Mouse (Mus musculus): ENCODE measurements around the gene Fmod. TPM values are rescaled to one million over a fixed set of nuclear protein-coding genes. Genes with fewer than 3 reads are reported as not detected.

Gene Fmod
- total RNA-seq, 1 experiment from 2014 or later: 13.9 TPM

DNA sequence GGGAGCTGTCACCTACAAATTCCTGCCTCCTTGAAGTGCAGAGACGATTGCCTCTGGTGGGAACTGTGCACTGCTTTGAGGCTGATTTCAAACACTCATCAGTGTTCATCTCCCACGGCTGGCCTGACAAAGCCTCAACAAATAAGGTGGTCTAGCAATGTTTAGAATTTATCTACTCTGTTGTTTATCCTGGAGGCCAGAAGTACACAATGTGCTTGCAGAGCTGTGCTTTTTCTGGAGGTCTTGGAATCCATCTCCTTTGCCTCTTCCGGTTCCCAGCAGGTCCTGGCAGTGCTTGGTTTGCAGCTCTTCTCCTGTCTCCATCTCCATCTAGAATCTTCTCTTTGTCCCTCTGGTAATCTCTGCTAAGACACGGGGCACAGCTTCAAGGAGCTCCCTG is 19.2 kb downstream of the Fmod start:
- no peak for DNase-seq

DNA sequence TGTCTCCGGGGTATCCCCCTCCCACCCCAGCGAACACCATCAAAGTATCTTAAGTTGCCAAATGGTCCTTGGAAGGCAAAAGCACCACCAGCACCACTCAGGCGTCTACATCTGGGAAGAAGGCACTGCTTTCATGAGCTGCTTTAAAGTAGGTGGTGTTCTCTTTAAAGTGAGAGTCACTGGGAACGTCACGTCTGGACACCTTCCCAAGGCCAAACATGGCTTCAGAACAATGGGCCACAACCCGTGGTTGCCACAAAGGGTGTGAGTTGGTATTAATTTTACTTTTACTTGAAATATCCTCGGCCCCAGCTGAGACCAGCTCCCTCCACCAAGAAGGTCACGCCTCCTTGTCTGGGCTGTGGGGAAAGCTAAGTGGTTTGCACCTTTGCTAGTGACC is 20.7 kb downstream of the Fmod start:
- DNase-seq: peak; percentile 52

GRCm38 (mm10) chr1:134058870-134059269 is 21.8 kb downstream of the Fmod start:
- no peak for DNase-seq

GRCm38 (mm10) chr1:134059739-134060695 is 23.0 kb downstream of the Fmod start:
- no peak for DNase-seq

GRCm38 (mm10) chr1:134060849-134061569 is 24.0 kb downstream of the Fmod start:
- DNase-seq: peak; percentile 96

DNA sequence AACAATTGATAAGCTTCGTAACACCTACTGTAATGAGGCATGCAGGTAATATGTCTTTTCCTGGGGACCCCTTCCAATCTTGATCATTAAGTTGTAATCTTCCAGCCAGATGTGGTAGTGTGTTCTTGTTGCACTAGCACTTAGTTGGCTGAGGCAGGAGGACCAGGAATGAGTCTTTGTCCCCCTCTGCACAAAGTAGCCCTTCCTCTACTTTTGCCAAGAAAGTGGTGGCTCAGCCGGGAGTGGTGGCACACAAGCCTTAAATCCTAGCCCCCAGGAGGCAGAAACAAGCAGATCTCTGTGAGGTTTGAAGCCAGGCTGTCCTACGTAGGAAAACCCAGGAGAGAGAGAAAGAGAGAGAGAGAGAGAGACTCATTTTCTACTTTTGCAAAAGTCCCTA is 24.9 kb downstream of the Fmod start:
- DNase-seq: no peak

DNA sequence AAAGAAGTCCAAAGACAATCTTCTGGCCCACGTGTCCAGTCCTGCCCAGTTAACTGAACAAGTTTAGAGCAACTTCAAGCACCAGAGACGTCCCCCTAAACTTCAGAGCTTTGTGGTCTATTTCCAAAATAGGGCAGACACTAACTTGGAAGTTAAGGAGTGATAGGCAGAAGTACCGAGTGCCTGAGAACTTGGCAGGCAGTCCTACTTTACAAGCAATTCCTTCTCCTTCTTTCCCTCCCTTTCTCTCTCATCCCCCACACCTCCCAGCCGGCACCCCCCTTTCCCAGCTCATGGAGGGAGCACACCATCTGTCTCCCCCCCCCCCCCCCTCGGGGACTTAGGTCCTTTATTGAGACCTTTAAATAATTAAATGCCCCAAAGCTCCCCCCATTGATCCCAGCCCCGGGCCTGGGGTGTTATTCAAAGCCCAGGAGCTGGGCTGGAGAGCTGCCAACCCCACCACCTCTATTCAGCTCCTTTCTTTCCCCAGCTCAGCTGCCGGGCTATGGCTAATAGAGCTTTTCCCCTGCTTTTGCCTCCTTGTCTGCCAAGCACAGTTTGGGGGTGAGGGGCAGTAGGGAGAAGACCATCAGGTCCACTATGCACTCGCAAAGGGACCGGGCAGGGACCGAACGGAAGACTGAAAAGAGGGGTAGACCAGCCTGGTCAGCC is 25.5 kb downstream of the Fmod start:
- DNase-seq: no peak

- peak; percentile 78 for DNase-seq
These were observed 26.2 kb downstream of the Fmod start for GRCm38 (mm10) chr1:134063086-134063772.

GRCm38 (mm10) chr1:134063773-134064125 is 26.7 kb downstream of the Fmod start:
- DNase-seq: peak; percentile 47

- DNase-seq: no peak
These were observed 27.3 kb downstream of the Fmod start for GRCm38 (mm10) chr1:134064296-134064831.

GRCm38 (mm10) chr1:134065241-134065809 is 28.3 kb downstream of the Fmod start:
- DNase-seq: no peak

DNA sequence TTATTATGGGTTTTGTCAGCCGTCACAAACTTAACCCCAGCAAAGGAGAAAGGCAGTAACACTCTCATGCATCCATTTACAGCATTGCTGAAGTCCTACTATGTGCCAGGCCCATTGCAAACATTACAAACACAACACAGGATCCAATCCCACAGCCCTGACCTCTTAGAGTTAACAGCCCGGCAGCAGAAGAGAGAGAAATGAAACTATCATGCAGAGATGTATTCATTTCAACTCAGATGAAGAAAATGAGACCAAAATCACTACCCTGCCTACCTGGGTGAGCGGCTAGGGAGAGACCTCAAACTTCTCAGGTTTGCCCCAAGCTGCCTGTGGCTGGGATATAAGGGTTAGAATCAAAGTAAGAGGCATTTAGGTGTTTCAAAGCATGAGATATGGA is 29.5 kb downstream of the Fmod start:
- no peak for DNase-seq

- DNase-seq: peak; percentile 70
These were observed 30.1 kb downstream of the Fmod start for GRCm38 (mm10) chr1:134067143-134067619.

DNA sequence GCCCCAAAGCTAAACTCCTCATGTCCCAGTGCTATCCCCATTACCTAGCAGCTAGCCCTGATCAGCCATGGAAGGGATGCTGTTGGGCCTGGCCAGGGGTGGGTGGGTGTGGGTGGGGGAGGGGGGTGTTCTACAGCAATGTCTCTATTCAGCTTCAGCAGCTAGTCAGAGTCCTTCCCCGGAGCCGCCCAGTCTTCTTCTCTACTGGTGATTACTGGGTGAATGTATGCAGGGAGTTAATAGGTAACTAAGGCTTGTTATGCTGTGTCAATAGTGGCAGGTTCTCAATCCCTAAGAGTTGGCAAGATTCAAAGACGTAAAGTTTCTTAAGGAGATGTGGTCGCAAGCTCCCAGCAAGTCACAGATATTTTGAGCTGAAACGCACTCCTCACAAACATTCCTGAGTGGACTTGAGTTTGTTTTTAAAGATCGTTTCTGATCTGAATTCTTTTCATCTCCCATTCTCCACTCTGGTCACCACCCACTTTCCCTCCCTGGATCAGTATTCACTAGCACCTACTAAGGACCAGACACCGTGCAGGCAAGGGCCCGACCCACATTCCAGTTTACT is 33.1 kb downstream of the Fmod start:
- DNase-seq: no peak

DNA sequence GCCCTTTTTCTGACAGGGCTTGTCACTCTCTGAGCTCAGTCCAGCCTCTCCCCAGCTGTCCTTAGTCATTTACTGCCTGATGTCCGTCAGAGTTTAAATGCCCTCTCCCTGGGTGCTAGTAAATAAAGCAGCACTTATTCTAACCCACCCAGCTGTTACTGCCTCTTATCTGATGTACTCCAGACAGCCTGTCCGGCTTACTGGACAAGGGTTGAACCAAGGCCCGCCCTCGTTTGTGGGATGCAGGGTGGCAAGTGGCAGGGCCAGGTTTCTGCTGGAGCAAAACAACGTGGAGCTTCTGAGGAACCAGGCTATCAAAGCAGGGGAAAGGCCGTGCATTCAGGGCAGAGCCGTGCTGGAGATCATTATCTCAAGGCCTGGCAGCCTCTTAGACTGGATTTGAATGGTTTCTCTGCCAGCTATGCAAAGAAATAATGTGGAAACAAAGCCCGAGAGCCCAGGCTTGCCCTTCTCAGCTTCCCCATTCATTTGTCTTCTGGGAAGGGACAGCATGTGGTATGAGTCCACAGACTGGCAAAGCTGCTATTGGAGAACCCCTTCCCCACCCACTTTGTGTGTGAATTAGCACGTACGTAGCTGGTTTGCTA is 34.5 kb downstream of the Fmod start:
- peak; percentile 53 for DNase-seq

- DNase-seq: no peak
These were observed 36.1 kb downstream of the Fmod start for GRCm38 (mm10) chr1:134073061-134073564.

- no peak for DNase-seq
These were observed 36.6 kb downstream of the Fmod start for GRCm38 (mm10) chr1:134073658-134074057.

- no peak for DNase-seq
These were observed 37.1 kb downstream of the Fmod start for GRCm38 (mm10) chr1:134074184-134074583.

DNA sequence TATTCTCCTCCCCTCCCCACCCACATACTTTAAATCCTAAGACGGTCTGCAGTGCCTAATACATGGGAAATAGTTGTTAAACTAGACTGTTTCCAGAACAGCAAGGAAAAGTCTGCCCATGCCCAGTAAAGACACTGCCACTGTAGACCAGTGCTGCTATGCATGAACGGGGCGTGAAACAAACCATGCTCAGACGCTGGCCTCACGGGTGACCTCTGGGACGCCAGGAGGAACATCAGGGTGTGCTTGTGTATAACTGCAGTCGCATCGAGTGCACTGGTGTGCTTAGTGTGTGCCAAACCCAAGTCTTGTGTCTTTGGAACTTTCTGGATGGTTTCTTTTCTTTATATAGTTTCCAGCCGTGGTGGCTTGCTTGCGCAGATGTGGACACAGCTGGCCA is 37.6 kb downstream of the Fmod start:
- no peak for DNase-seq

DNA sequence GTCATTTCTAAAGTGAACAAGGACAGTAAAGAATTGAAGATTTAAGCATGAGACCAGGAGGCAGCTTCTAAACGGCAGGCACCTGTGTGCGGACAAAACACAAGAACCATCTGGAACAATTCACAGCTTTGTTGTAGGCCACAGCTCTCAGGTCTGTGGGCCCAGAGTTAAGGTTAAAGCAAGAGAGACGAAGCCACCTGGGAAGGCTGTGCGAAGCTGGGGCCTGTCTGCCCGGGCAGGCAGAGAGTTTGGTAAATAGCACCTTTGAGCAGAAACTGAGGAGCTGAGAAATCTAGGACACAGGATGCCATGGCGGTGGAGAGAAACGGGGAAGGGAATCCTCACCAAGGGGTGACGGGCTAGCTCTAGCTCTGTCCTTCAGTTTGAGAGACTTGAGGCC is 38.5 kb downstream of the Fmod start:
- DNase-seq: no peak
